Mouse (Mus musculus): ENCODE results near the gene Aup1.

The Aup1 gene

GRCm38 (mm10) chr6:83054074-83054851, at the start of gene Aup1:
Aup1 (plus strand) TSS chr6:83054521.
- peak; percentile 98 for DNase-seq (ENCODE audit: low spot score)

DNA sequence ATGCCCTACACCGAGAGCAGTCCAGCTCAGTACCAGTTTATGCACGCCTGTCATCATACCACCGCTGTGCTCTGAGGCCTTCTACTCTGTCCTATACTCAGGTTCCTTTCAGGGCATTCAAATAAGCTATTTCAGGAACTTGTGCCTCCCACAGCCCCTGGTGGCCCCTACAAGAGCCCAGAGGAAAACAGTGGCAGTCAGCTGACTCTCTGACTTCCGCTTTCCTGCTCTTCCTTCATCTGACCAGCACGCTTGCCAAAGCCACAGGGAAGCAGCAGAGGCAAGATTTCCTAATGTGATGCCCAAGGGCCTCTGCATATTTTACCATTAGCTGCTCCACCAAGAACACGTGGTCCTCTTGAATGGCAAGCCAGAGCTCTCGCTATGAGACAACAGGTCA, 49.4 kb upstream of the Aup1 start:
- DNase-seq (ENCODE audit: low spot score) = peak; percentile 16

DNA sequence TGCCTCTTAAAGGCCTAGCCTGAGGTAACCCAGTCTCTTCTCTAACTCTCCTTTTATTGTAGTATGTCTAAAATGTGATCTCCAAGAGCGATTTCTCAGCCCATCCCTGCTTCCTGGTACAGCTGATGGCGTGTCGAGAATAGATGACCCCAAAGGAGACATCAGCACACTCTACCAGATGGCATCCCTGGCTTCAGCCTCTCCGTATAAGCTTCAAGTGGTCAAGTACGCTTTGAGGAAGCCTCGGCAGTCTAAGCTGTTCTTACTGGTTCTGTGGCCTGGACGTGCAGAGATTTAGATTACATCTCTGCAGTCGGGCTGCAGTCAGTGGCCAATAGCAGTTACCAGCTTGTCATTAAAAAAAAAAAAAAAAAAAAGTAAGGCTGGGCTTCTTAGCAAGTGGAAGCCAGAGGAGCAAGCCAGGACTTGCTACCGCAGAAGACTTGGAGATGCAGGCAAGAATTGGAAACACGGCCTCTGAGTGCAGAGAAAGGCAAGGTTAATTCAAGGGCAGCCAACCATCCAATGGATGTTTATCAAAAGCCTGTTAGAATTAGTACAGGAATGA, 48.8 kb upstream of the Aup1 start:
- DNase-seq (ENCODE audit: low spot score) = no peak

- no peak for DNase-seq (ENCODE audit: low spot score)
Measured at GRCm38 (mm10) chr6:83006114-83006513, 48.2 kb upstream of the Aup1 start.

DNA sequence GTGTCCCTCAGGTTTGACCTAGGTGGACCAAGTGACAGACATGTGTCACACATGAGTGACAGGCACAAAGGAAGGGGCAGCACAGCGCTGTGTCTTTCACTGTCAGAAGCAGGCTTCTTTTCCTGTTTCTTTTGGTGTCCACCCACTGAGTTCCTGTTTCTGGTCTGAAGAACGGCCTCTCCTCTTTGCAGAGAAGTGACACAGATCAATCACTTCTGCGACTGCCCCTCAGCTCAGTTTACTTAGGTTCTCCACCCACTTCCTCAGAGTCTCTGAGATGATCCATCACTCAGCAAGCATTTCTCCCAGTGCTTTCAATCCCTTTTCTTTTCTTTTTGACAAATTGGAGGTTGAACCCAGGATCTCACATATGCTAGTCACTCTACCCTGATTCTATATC, 45.7 kb upstream of the Aup1 start:
- DNase-seq (ENCODE audit: low spot score) = no peak

GRCm38 (mm10) chr6:83010010-83010409, 44.3 kb upstream of the Aup1 start:
- peak; percentile 7 for DNase-seq (ENCODE audit: low spot score)

GRCm38 (mm10) chr6:83011255-83011654, 43.1 kb upstream of the Aup1 start:
- no peak for DNase-seq (ENCODE audit: low spot score)

GRCm38 (mm10) chr6:83011756-83012155, 42.6 kb upstream of the Aup1 start:
- DNase-seq (ENCODE audit: low spot score) = no peak

GRCm38 (mm10) chr6:83013444-83013843, 40.9 kb upstream of the Aup1 start:
- DNase-seq (ENCODE audit: low spot score) = no peak

DNA sequence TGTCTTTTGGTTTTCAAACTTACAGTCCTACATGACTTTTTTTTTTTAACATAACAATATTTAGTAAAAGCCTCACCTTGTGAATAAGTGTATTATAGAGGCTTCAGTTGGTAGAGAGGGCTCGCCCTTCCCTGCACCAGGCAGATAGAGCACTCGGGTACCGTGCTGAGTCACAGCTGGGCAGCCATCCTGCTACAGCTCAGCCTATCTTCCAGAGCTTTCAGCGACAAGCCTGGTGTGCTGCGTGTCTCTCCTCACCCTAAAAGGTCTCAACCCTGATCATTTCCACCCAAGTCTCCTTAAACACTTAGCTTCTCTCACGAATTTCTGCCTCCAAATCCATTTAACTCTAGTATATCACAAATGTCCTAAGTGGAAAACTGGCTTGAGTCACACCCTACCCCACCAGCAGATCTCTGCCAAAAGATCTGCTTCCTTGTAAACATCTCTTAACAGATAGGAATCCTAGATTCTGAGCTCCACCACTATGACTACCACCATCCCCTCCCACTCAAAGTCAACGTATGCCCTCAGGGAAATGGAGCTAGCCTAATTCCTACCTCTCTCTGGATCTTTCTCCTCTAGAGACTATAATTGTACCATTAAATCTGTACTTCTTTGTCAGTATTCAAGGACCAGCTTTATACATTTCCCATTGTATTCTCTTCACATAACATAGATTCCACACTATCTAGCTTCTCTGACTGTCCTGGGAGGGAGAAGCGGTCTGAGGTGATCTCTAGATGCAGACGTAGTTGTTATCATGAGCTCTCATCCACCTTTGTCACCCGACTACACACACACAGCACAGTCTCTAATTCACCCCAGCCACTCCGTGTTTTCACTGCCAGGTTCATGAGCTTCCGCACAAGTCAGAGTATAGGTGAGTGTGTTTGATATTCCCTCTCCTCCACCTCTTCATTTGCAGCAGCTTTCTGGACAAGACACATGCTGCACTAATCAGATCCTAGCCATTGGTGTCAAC, 39.5 kb upstream of the Aup1 start:
- DNase-seq (ENCODE audit: low spot score) = peak; percentile 49

GRCm38 (mm10) chr6:83015749-83016148, 38.6 kb upstream of the Aup1 start:
- no peak for DNase-seq (ENCODE audit: low spot score)

GRCm38 (mm10) chr6:83017190-83017589, 37.1 kb upstream of the Aup1 start:
- no peak for DNase-seq (ENCODE audit: low spot score)

GRCm38 (mm10) chr6:83019044-83019443, 35.3 kb upstream of the Aup1 start:
- no peak for DNase-seq (ENCODE audit: low spot score)

DNA sequence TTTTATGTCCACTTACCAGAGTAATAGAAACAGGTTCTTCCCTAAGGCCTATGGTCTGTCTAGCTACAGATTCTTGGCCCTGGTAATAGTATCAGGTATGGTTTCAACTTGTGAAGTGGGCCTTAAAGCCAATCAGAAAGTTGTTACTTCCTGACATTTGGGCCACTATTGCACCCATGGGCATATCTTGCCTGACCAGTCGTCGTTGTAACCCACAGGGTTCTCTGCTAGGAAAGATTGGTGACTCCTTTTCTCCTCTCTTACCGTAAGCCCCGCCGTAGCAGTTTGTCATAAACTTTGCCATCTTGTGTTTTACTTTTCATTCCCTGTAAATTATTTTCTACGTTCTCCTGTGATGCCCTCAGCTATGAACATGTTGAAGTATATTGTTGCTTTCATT, 34.2 kb upstream of the Aup1 start:
- no peak for DNase-seq (ENCODE audit: low spot score)

GRCm38 (mm10) chr6:83020836-83021593, 33.3 kb upstream of the Aup1 start:
- DNase-seq (ENCODE audit: low spot score) = no peak

GRCm38 (mm10) chr6:83023008-83023407, 31.3 kb upstream of the Aup1 start:
- DNase-seq (ENCODE audit: low spot score) = no peak

GRCm38 (mm10) chr6:83023786-83024185, 30.5 kb upstream of the Aup1 start:
- no peak for DNase-seq (ENCODE audit: low spot score)

- no peak for DNase-seq (ENCODE audit: low spot score)
Measured at GRCm38 (mm10) chr6:83024421-83024820, 29.9 kb upstream of the Aup1 start.

GRCm38 (mm10) chr6:83025221-83025620, 29.1 kb upstream of the Aup1 start:
- DNase-seq (ENCODE audit: low spot score) = no peak

- no peak for DNase-seq (ENCODE audit: low spot score)
Measured at GRCm38 (mm10) chr6:83027293-83027692, 27.0 kb upstream of the Aup1 start.

- DNase-seq (ENCODE audit: low spot score) = no peak
Measured at GRCm38 (mm10) chr6:83027706-83028105, 26.6 kb upstream of the Aup1 start.

- DNase-seq (ENCODE audit: low spot score) = no peak
Measured at GRCm38 (mm10) chr6:83029777-83030176, 24.5 kb upstream of the Aup1 start.
